Mouse (Mus musculus) forebrain, embryonic 14.5 days (tissue): ENCODE results near the gene Sertad1. TPM values are rescaled to one million over a fixed set of nuclear protein-coding genes. Genes with fewer than 3 reads are reported as not detected.

Source experiments
- ATAC-seq: fragments of 200-750 bp; cut with Nextera tagmentation; 2 replicates; pipeline ENCODE4 v1.8.0; 2017; ENCODE audit warnings: mild to moderate bottlenecking, moderate library complexity
- DNase-seq: peaks from one replicate; pipeline ENCODE4 v3.0.0-alpha.2; 2015; ENCODE audit warnings: low spot score
- H3K27ac ChIP-seq: fragments of 300-500 bp; sonication (generic); 2 replicates; pipeline ENCODE4 v1.5.1; 2014; ENCODE audit warnings: low read depth, mild to moderate bottlenecking, control low read depth, low read length, moderate library complexity
- H3K27me3 ChIP-seq: fragments of 300-500 bp; sonication (generic); replicated peaks from 2 replicates; pipeline ENCODE4 v1.6.1; 2014; ENCODE audit warnings: low read length, control low read depth, mixed read lengths; ENCODE audit not compliant: control insufficient read depth, insufficient read depth
- H3K36me3 ChIP-seq: fragments of 300-500 bp; sonication (generic); 2 replicates; pipeline ENCODE4 v1.6.1; 2014; ENCODE audit warnings: low read length, control low read depth; ENCODE audit not compliant: control insufficient read depth, insufficient read depth
- H3K4me1 ChIP-seq: fragments of 300-500 bp; sonication (generic); 2 replicates; pipeline ENCODE4 v1.6.1; 2014; ENCODE audit warnings: antibody characterized with exemption, low read length, control low read depth; ENCODE audit not compliant: control insufficient read depth, insufficient read depth
- H3K4me2 ChIP-seq: fragments of 300-500 bp; sonication (generic); 2 replicates; pipeline ENCODE4 v1.6.1; 2014; ENCODE audit warnings: mild to moderate bottlenecking, control low read depth, low read length
- H3K4me3 ChIP-seq: fragments of 300-500 bp; sonication (generic); 2 replicates; pipeline ENCODE4 v1.5.1; 2014; ENCODE audit warnings: low read depth, low read length, control low read depth
- H3K9ac ChIP-seq: fragments of 300-500 bp; sonication (generic); 2 replicates; pipeline ENCODE4 v1.6.1; 2014; ENCODE audit warnings: mild to moderate bottlenecking, low read length, control low read depth, moderate library complexity
- H3K9me3 ChIP-seq: fragments of 300-500 bp; sonication (generic); replicated peaks from 2 replicates; pipeline ENCODE4 v1.6.1; 2016; ENCODE audit warnings: low read length, control low read depth, mixed read lengths; ENCODE audit not compliant: control insufficient read depth
- WGBS: fragments of 180-500 bp; shearing (Covaris S2); extraction: QIAGEN DNeasy Blood & Tissue Kit; methylation state at CpG from one replicate; pipeline ENCODE4 v1.1.7; 2014; 5-methylcytosine and 5-hydroxymethylcytosine counted together
- polyA plus RNA-seq: library from polyadenylated mRNA; unstranded; fragments of >200 nt; fragmentation: Nextera tagmentation; extraction: Ambion mirVana; gene quantifications from 2 replicates; pipeline ENCODE4 v1.2.1, GENCODE M21; 2014

Gene Sertad1
- 8.6 and 9.7 TPM in 2 replicates for polyA plus RNA-seq

GRCm38 (mm10) chr7:27486770-27487697, at the start of gene Sertad1:
Gene Sertad1, plus strand, starts transcription at chr7:27486910.
- peak; percentile 98 for ATAC-seq
- Histone ChIP-seq H3K9me3 (no peaks in the 10 kb centered on the region), H3K4me2 (peak within 1 kb of the TSS; percentile 61), H3K4me1 (peaks cover 3% of the 10 kb centered on the region; the same call in 1 of the 2 replicates), H3K4me3 (peak within 1 kb of the TSS; percentile 65), H3K27me3 (no peaks in the 10 kb centered on the region), H3K27ac (peak within 1 kb of the TSS; percentile 86), H3K9ac (peak within 1 kb of the TSS; percentile 71), H3K36me3 (no peaks in the 10 kb centered on the region)
- DNase-seq, result peak; percentile 100
- under 1% methylated on average over 78 of the region's 80 CpGs for WGBS

- no peak overlapping the region for H3K27ac ChIP-seq
- no peak overlapping the region for H3K4me3 ChIP-seq
- peaks cover 7% of the 10 kb centered on the region; the same call in 1 of the 2 replicates for H3K27me3 ChIP-seq
- H3K9me3 ChIP-seq, result 0 out of 2 replicates have a peak, but pooled peaks cover 4% of the 10 kb centered on the region
- WGBS, result 55% methylated on average over 5 of the region's 5 CpGs
- no peak overlapping the region for H3K4me2 ChIP-seq
- H3K4me1 ChIP-seq, result no peaks in the 10 kb centered on the region
- ATAC-seq (no peak), DNase-seq (peak; percentile 49)
- no peak overlapping the region for H3K9ac ChIP-seq
- no peaks in the 10 kb centered on the region for H3K36me3 ChIP-seq
Observed at GRCm38 (mm10) chr7:27437544-27437943, 49.2 kb upstream of the Sertad1 start.

- Histone ChIP-seq H3K4me1 (no peaks in the 10 kb centered on the region), H3K9ac (no peak overlapping the region), H3K36me3 (no peaks in the 10 kb centered on the region), H3K4me3 (no peak overlapping the region), H3K27me3 (0 out of 2 replicates have a peak, but pooled peaks cover 6% of the 10 kb centered on the region), H3K9me3 (0 out of 2 replicates have a peak, but pooled peaks cover 4% of the 10 kb centered on the region), H3K27ac (no peak overlapping the region), H3K4me2 (no peak overlapping the region)
- 82% methylated on average over 4 of the region's 4 CpGs for WGBS
- ATAC-seq (no peak), DNase-seq (no peak)
Observed at GRCm38 (mm10) chr7:27440014-27440413, 46.7 kb upstream of the Sertad1 start.

- no peaks in the 10 kb centered on the region for H3K36me3 ChIP-seq
- H3K27me3 ChIP-seq, result peaks cover 17% of the 10 kb centered on the region; the same call in 1 of the 2 replicates
- H3K4me1 ChIP-seq, result 0 out of 2 replicates have a peak, but pooled peaks cover 6% of the 10 kb centered on the region
- peak overlapping the region; percentile 18; the same call in 1 of the 2 replicates for H3K27ac ChIP-seq
- H3K9ac ChIP-seq, result peak overlapping the region; percentile 84
- ATAC-seq (no peak), DNase-seq (peak; percentile 9)
- peak overlapping the region; percentile 55 for H3K4me3 ChIP-seq
- H3K9me3 ChIP-seq, result no peaks in the 10 kb centered on the region
- peak overlapping the region; percentile 86 for H3K4me2 ChIP-seq
- WGBS, result 1% methylated on average over 18 of the region's 18 CpGs
Observed at GRCm38 (mm10) chr7:27446051-27446450, 40.7 kb upstream of the Sertad1 start.

- H3K4me2 ChIP-seq, result peak overlapping the region; percentile 86
- H3K4me1 ChIP-seq, result 0 out of 2 replicates have a peak, but pooled peaks cover 6% of the 10 kb centered on the region
- no peaks in the 10 kb centered on the region for H3K9me3 ChIP-seq
- no peaks in the 10 kb centered on the region for H3K36me3 ChIP-seq
- H3K4me3 ChIP-seq, result peak overlapping the region; percentile 55
- DNase-seq (peak; percentile 56), ATAC-seq (peak; percentile 35)
- peaks cover 17% of the 10 kb centered on the region; the same call in 1 of the 2 replicates for H3K27me3 ChIP-seq
- WGBS, result 10% methylated on average over 35 of the region's 53 CpGs
- peak overlapping the region; percentile 18; the same call in 1 of the 2 replicates for H3K27ac ChIP-seq
- peak overlapping the region; percentile 84 for H3K9ac ChIP-seq
Observed at GRCm38 (mm10) chr7:27446521-27447418, 39.9 kb upstream of the Sertad1 start.

GRCm38 (mm10) chr7:27447419-27448286, 39.1 kb upstream of the Sertad1 start, which contains the start of the genes Sptbn4 and Blvrb:
Gene Sptbn4, minus strand, starts transcription at chr7:27447686.
Gene Blvrb, plus strand, starts transcription at chr7:27447978.
- Histone ChIP-seq H3K36me3 (no peaks in the 10 kb centered on the region), H3K27ac (peak within 1 kb of the TSS; percentile 18; the same call in 1 of the 2 replicates), H3K4me1 (0 out of 2 replicates have a peak, but pooled peaks cover 6% of the 10 kb centered on the region), H3K9ac (peak within 1 kb of the TSS; percentile 84), H3K4me3 (peak within 1 kb of the TSS; percentile 55), H3K9me3 (no peaks in the 10 kb centered on the region), H3K27me3 (peaks cover 17% of the 10 kb centered on the region; the same call in 1 of the 2 replicates), H3K4me2 (peak within 1 kb of the TSS; percentile 86)
- peak; percentile 93 for ATAC-seq
- peak; percentile 99 for DNase-seq
- WGBS, result under 1% methylated on average over 53 of the region's 54 CpGs

GRCm38 (mm10) chr7:27448421-27449206, 38.1 kb upstream of the Sertad1 start:
- DNase-seq (peak; percentile 17), ATAC-seq (no peak)
- no peaks in the 10 kb centered on the region for H3K36me3 ChIP-seq
- H3K4me3 ChIP-seq, result peak overlapping the region; percentile 42
- no peaks in the 10 kb centered on the region for H3K9me3 ChIP-seq
- 0 out of 2 replicates have a peak, but pooled peaks cover 6% of the 10 kb centered on the region for H3K4me1 ChIP-seq
- H3K4me2 ChIP-seq, result peak overlapping the region; percentile 86
- H3K27me3 ChIP-seq, result peaks cover 17% of the 10 kb centered on the region; the same call in 1 of the 2 replicates
- 0 out of 2 replicates have a peak overlapping the region, but pooled peaks have one; percentile 52 for H3K9ac ChIP-seq
- WGBS, result 61% methylated on average over 15 of the region's 15 CpGs
- no peak overlapping the region for H3K27ac ChIP-seq
